Mouse (Mus musculus) right cerebral cortex, postnatal 14 days (tissue): ENCODE measurements around the gene Otud4.
"Not testable (repeated sequence)": the region's sequence is repeated elsewhere in the genome, so short reads cannot be mapped to it uniquely, and the experiment has no call there.

Experiments
- DNase-seq: peaks from one replicate; pipeline ENCODE4 v3.0.0; 2022

The Otud4 gene

GRCm38 (mm10) chr8:79638707-79639549 is 490 bp upstream of the Otud4 start:
- peak; percentile 95 for DNase-seq

- DNase-seq, result no peak
Measured at GRCm38 (mm10) chr8:79641119-79641518, 1.7 kb downstream of the Otud4 start.

GRCm38 (mm10) chr8:79649569-79649968 is 10.2 kb downstream of the Otud4 start:
- no peak for DNase-seq

GRCm38 (mm10) chr8:79650158-79650814 is 10.9 kb downstream of the Otud4 start:
- peak; percentile 10 for DNase-seq

- DNase-seq, result no peak
Measured at GRCm38 (mm10) chr8:79653736-79654135, 14.3 kb downstream of the Otud4 start.

- not testable (repeated sequence) for DNase-seq
Measured at GRCm38 (mm10) chr8:79658715-79659114, 19.3 kb downstream of the Otud4 start.

GRCm38 (mm10) chr8:79676461-79676860 is 37.0 kb downstream of the Otud4 start:
- no peak for DNase-seq

GRCm38 (mm10) chr8:79679005-79679404 is 39.6 kb downstream of the Otud4 start:
- DNase-seq, result no peak

- not testable (repeated sequence) for DNase-seq
Measured at GRCm38 (mm10) chr8:79680083-79680482, 40.7 kb downstream of the Otud4 start.

- peak; percentile 12 for DNase-seq
Measured at GRCm38 (mm10) chr8:79680555-79680954, 41.1 kb downstream of the Otud4 start.

- DNase-seq, result no peak
Measured at GRCm38 (mm10) chr8:79680965-79681364, 41.5 kb downstream of the Otud4 start.

GRCm38 (mm10) chr8:79685927-79686326 is 46.5 kb downstream of the Otud4 start:
- DNase-seq, result not testable (repeated sequence)

- DNase-seq, result no peak
Measured at GRCm38 (mm10) chr8:79692531-79692930, 53.1 kb downstream of the Otud4 start.

- DNase-seq, result no peak
Measured at GRCm38 (mm10) chr8:79706687-79707086, 67.3 kb downstream of the Otud4 start.

GRCm38 (mm10) chr8:79711064-79711961 is 71.9 kb downstream of the Otud4 start, which contains the start of the genes Abce1 and Anapc10:
Abce1 (minus strand) TSS chr8:79711740.
Anapc10 (plus strand) TSS chr8:79711820.
- peak; percentile 100 for DNase-seq

- DNase-seq, result no peak
Measured at GRCm38 (mm10) chr8:79712676-79713075, 73.3 kb downstream of the Otud4 start.

- no peak for DNase-seq
Measured at GRCm38 (mm10) chr8:79721537-79721936, 82.1 kb downstream of the Otud4 start.

- no peak for DNase-seq
Measured at GRCm38 (mm10) chr8:79723308-79723707, 83.9 kb downstream of the Otud4 start.

- DNase-seq, result no peak
Measured at GRCm38 (mm10) chr8:79724589-79724988, 85.2 kb downstream of the Otud4 start.
